Mouse (Mus musculus): ENCODE measurements around the gene Ufsp1.

The Ufsp1 gene

DNA sequence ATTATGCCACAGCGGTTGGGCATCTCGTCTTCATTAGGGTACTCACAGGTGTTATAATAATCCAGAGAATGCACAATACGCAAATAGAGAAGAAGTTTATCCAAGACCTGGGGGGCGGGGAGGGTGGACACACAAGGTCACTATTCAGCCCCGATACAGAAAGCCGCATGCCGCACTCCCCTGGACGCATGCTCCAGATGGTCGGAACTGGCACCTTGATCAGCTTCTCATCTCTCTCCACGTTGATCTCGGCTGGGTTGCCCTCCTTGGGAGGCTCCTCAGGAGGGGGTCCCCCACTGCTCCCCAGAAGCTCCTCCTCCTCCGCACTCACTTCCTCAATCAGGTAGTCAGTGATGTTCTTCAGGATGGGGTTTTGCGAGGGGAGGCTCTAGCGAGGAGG, 2.7 kb downstream of the Ufsp1 start:
- DNase-seq, result peak; percentile 38

DNA sequence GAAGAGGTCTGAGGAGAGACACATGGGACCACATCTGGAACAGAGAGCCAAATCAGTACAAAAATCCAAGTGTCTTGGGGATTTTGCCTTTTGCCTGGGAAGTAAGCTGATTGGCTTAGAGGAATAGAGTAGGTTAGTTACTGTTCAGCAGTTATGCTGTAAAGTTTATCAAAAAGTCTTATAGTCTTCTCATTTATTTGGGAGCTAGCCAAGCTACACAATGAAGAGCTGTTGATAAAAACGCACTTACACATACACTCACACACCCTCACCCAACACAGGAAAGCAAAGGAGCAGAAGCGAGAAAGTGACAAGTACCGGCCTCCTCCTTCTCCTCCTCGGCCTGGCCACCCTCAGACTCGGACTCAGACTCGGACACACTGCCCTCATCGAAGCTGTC, 4.8 kb downstream of the Ufsp1 start:
- DNase-seq, result no peak

DNA sequence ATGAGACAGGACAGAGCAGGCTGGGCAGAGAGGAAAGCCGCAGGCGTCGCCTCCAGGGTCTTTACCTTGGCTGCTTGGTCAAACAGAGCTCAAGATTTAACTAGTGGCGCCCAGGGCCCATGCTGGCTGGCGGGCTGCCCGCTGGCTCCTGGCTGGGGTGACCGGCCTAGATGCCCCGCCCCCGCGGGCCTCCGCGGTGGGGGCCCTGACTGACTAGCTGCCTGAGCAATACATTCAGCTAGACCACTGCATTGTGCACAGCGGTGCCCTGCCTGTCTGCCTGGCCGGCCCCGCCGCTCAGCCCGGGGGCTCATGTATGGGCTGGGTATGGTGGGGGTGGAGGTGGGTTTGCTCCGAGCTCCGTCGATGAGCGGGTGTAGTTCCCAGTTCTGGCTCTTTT, 6.8 kb downstream of the Ufsp1 start:
- DNase-seq, result peak; percentile 44

DNA sequence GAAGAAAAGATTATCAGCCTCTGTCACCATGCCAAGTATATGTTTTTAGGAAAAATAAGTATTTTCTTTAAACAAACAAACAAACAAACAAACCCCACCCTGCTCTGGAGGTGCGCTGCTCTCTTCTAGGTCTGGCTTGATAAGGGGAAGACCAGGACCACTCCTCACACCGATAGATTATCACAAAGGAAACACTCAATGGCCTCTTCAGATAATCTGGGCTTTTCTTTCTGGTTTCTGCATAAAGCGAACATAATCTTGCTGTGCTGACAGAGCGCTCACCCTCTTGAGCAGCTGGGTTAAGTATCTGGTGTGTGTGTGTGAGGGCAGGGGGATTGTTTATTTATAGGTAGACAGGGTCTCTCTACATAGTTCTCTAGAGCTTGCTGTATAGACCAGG, 9.2 kb downstream of the Ufsp1 start:
- no peak for DNase-seq

DNA sequence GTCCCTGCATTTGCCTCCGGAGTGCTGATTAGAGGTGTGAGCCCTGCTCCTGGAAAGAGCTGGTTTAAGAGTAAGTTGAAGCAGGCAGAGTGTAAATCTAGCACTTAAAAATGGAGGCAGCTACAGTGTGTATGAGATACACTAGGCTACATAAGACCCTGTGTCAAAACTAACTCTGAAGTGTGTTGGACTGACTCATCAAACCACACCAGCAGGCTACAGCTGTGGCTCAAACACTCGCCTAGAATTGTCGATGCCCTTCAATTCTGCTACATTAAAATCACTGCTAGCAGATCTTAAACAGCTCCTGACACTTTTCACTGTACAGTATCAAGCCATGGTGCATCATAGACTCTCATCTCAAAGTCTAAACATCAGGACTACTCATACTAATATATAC, 9.7 kb downstream of the Ufsp1 start:
- DNase-seq, result no peak

DNA sequence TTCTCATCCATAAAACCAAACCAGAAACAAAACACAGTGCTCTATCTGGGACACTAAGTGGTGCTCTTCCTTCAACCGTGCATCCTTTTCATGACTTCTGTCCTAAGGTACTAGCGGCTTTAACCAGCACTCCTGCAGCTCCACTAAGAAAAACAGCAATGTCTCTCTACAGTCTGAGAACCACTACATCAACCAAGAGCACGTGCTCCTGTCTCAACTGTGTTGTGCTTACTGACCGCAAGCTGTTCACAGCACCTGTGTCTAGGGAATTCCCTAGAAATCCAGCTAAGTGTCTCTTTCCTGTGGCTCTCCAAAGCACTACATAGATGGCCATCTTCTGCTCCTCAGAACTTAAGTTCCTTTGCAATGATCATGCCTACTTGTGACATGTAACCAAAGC, 10.4 kb downstream of the Ufsp1 start:
- DNase-seq, result no peak

DNA sequence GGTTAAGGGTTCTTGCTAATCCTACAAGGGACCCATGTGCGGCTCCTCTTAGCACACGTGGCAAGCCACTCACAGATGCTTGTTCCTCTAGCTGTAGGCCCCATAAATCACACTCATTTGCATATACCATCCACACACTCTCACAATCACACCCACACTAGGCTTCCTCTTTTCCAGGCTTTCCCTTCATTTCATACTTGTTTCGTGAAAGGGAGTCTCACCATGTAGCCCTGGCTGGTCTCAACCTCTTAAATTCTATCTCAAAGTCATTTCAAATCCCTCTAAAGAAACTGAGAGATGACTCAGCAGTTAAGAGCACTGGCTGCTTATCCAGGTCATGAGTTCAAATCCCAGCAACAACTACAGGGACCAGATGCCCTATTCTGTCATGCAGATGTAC, 11.4 kb downstream of the Ufsp1 start:
- no peak for DNase-seq

DNA sequence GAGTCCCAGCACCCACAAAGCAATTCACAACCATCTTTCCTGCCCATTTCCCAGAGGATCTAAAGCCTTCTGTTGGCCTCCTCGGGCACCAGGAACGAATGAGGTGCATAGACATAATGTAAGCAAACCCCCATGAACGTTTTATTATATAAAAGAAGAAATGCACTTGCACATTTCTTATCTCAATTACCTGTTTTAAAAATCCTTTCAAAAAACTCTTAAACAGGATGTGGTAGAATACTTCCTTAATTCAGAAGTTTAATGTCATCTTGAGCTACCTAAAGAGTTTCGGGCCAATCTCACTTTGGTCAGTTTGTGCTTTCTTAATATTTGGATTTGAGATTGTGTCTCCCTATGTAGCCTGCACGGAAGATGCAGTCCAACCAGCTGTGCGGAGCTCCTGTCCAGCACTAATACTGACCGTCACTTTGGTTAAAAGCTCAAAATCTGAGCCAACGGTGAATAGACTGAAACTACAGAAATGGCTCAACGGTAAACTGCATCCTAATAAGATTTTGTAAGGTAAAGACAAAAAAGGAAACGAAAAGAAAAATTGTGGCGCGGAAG, 12.1 kb downstream of the Ufsp1 start:
- peak; percentile 32 for DNase-seq

DNA sequence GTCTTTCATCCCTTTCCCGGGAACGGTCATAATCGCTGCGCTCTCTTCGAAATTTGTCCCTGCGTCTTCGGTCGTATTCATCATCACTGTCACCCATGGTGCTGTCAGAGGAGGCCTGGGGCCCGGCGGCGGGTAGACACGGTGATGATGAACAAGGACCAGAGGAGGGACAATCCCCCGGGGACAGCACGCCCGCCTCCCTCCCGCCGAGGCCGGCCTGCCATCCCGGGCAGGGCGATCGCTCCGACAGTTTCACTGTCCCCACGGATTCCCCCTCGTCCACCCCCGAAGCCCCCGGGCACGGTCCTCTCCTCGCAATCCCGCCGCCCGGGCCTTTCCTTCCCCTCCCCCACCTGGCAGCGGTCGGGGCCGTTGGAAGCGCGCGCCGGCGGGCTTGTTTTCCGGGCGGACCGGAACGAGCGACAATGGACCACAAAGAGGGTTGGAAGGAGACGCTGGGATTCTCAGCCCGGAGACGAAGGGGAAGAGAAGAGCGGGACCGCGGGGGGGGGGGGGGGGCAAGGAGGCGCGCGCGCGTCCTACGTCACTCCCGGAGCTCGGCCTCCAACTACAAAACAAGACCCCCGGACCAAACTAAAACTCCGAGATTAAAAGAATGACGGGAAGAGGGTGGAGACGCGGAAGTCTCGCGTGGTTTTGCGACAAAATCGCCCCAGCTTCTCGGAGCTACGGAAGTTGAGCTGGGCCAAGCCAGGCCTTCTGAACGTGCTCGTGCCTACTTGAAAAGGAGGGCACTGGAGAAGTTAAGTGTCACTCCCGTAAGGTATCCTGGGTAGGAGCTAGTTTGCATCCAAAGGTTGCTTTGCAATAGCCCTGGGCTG, 12.9 kb downstream of the Ufsp1 start, which contains the start of gene Srrt:
Srrt (minus strand) TSS at position 604 of the 842 bp plus-strand sequence.
- peak; percentile 89 for DNase-seq

DNA sequence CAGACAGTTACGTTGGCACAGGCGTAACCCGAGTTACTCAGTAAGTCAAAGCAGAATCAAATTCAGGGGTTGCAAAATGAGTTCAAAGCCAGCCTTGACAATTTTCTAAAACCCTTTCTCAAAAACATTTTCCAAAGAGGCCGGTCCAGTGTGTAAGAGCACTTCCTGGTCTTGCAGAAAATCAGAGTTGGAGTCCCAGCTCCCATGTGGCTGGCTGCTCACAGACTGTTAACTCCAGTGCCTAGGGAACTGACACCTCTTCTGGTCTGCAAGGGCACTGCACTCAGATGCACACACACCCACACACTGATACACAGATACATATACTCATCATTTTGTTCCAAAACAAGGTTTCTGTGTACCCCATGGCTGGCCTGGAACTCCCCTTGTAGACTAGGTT, 13.9 kb downstream of the Ufsp1 start:
- DNase-seq, result peak; percentile 39

DNA sequence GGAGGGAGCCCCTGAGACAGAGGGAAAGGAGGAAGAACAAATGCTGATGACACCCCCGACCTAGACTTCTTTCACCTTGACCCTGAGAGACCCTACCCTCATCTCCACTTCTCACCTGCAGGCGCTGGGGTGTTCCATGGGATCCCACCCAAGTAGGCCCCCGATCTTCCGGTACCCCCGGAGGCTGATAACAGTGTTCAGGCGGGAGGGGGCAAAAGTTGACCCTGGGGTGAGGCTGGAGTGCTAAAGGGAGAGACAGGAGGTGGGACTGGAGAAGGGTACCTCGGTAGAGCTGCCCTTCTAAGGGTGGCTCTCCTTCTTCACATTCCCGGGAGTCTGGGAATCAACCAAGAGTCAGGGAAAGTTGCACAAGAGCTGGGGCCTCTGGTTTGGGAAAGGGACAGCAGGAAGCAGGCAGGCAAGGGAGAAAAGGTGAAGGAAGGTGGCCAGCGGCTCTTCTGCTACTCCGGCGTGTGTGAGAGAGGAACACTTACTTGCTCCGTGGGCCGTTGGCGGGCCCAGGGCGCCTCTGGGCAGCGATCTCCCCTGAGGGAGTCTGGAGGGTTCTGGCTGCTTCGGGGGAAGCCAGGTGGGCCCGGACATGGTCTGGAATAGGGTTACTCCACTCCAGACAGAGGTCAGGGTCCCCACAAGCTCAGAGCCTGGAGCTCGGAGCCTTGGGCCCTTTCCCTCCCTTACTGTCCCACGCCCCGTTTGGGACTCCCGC, 19.2 kb downstream of the Ufsp1 start:
- DNase-seq, result peak; percentile 10

DNA sequence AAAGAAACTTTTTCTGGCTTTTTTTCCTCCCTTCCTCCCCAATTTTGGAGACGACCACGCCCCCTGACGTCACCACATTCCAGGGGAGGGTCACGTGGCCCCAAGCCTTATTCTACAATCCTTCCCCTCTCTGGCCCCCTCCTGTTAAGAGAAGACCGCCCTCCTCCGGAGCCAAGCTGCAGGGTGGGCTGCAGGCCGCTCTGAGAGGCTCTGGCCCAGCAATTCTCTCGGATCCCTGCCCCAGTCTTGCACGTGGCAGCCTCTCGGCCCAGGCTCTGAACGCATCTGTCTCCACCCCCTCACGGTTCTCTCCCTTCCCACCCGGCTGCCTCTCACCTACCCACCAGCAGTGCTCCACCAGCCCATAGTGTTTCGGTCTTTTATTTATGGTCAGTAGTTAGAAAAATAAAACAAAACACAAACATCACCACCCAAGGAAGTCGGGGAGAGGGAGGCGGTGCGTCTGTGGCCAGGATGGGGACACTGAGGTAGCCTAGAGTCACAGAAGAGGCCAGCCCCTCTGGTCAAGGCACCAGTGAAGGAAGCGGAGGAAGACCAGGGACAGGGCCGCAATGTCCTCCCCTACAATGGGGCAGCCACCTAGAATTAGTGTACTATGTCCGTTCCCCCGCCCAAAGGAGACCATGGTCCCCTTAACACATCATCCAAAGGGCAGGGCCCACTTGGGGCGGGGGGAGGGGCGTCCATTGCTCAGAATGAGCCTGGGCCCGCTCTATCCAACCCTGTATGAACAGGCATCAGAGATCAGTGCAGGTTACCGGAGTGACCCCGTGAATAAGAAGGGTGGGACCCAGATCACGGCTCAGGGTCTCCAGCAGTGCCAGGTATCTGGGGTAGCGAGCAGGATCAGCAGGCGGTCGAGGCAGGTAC, 20.0 kb downstream of the Ufsp1 start, which contains the start of gene Trip6:
Trip6 (minus strand) TSS at position 212 of the 891 bp plus-strand sequence.
- peak; percentile 32 for DNase-seq

DNA sequence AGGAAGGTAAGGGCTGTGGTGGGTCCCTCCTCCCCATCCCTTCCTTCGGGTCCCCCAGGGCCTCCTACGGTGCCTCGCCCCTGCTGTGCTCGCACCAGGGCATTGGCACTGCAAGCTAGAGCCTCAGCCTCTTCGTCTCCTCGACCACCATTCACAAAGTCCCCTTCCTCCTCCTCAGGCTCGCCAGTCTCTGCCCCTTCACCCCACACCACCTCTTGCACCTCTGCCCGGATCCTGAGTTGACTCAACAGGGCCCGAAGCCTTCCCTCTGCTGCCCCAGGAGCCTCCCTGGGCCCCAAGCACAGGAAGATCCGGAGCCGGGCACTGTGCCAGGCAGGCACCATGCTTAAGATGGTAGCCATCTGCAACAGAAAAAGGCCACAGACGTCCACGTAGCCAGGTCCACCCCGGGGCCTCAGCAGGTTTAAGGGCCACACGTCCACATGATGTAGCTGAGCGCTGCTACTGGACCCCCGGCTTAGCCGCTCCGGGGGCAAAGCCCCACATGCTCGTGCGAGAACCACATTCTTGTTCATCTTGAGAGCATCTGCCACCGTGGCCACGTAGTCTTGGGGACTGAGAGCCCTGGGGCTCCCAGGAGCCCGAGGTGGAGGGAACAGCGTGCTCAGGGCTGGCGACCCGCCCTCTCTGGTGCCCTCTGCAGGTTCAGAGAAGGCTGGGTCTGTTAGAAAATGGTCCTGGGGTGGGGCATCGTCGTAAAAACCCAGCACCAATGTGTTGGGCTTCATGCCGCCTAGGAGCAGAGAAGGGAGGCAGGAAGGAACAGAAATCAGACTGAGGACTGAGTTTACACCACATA, 20.9 kb downstream of the Ufsp1 start:
- DNase-seq, result peak; percentile 24

DNA sequence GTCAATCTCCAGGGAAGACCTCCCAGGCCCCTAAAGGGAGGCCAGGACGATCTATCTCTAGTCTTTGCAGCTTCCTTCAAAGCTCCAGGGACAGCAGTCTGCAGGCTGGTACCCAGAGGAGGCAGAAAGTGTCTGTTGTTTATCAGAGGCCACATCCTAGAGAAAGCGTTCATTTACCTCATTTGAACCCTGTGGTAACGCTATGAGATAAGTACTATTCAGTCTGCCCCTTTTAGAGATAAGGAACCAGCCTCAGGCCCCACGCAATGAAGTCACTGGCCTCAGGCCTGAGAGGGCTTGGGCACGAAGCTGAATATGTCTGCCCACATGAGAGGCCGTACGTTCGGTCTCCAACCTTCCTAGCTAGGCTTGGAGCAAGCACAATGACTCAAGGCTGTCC, 22.9 kb downstream of the Ufsp1 start:
- no peak for DNase-seq

DNA sequence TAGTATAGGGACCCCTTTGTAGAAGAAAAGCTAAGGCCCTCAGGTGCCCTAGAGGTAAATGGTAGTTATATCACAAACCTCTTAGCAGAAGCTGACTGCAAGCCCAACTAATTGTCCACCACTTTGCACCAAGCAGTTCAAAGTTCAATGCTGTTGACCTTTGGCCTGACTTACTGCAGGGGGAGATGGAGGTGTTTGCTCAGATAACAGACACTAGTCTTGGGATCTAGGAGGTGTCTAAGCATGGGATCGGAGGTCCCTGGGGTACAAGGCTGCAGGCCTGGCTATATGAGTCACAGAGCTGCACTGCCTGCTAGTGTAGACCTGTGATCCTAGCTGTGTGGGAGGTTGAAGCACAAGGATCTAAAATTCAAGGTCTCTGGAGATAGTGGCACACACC, 24.1 kb downstream of the Ufsp1 start:
- DNase-seq, result no peak

DNA sequence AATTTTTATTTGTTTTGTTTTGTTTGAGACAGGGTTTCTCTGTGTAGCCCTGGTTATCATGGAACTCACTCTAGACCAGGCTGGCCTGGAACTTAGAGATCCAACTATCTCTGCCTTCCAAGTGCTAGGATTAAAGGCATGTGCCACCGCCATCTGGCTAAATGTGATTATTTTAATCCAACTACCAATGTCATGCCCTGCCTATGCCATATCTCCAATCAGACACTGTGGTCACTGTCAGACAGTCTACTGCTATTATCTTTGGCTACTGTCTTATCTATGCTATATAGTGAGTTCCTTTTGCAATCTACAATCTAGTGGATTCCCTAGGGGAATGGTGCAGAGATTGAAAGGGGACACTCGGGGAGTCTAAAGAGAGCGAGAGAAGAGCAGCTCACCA, 26.6 kb downstream of the Ufsp1 start:
- DNase-seq, result no peak

DNA sequence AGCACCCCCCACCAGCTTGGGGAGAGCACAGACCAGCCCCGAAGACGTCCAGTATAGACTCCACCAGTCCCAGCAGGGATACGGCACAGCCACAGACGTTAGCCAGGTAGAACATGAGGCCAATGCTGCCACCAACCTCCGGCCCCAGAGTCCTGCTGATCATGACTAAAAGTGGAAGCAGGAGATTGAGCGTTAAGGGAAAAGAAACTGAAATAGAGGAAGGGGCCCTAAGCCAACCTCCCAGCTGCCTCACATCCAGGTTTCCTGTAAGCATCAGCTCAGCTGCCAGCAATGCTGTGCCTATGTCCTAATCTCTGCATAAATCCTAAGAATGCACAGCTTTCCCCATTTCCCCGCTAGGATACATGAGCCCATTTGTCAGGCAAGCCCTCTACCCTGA, 36.5 kb downstream of the Ufsp1 start:
- DNase-seq, result peak; percentile 8

DNA sequence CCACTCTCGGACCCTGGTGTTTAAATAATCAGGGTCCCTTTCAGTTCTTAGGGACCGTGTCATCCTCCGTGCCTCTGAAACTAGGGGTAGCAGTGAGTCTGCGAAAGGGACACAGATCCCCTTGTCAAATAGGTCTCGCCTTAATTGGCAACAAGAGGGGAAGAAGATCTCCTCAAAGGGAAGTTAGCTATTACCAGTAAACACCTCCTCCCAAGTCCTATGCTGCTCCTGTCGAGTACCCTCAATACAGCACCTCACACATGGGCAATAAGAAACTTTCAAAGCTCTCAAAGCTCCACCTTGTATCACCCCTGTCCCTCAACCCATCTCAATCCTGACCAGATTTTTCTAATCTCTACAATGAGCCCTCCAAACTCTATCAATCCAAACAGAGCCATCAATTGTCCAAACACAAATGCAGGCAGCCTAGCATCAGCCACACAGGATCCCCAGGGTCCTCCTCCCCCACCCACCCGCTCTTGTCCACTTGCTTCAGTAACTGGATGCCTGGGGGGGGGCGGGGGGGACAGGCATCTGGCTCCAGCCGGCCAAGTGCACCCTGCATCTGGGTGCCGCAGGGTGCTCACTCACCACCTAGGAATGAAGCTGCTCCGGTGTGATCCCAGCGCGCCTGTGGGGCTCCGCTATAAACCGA, 38.6 kb downstream of the Ufsp1 start:
- DNase-seq, result no peak

DNA sequence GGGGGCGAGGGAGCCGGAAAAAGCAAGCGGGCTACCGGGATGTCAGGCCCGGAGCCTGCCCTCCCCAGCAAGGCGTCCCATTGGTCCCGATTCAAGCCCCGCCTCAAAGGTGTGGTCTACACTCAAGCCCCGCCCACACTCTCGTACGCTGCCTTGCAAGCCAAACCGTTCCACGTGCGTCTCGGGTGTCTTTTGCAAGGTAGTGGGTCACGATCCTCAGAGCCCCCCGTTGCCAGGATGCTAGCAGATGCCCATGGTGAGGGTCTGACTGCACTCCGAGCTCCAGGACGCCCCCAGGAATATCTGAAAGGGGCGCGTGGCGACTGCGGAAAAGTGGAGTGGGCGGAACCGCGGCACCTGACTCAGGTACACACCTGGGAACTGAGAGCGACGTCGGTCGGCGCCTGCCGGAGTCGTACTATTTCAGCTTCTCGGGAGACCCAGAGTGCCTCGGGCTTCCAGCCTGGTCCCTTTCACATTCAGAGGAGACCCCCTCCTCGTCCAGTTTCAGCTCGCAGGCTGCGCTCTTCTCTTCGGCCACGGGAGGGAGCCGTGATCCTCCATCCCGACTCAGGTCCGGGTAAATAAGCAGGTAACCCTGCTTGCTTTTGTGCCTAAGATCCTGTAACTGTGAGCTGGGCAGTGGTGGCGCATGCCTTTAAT, 39.2 kb downstream of the Ufsp1 start, which contains the start of gene Slc12a9:
Slc12a9 (minus strand) TSS at position 86 of the 663 bp plus-strand sequence.
- DNase-seq, result peak; percentile 97

DNA sequence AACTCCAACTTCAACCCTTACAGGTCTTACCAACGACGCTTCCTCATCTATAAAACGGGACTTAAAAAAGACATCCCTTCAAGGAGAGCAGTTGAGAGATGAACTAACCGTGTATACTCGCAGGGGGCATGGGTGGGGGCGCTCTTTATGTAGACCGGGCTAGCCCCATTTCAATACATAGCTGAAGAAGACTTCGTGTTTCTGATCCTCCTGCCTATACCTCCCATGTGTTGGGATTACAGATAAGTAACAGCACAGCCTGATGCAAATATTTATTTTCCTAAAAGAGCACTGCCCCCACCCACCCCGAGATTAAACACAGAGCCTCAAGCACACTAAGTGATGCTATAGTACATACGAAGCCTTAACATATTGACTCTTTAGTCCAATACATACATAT, 39.9 kb downstream of the Ufsp1 start:
- no peak for DNase-seq

DNA sequence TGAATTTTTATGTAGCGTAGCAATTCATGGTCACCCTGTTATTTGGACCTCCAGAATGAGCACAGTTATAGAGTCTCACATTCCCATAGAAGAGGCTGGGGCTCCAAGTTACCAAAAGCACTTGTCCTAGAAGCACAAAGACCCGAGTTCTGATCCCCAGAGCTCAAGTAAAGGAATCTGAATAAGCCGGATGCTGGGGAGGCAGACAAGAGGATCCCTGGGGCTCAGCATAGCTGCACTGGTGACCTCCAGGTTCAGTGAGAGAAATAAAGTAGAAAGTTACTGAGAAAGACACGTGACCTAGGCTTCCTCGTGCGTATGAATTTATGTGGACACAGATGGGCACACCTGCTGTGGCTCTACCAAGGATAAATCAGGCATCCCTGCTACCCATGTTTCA, 40.6 kb downstream of the Ufsp1 start:
- DNase-seq, result peak; percentile 46
